Mouse (Mus musculus) midbrain, embryonic 12.5 days (tissue): ENCODE results near the gene Kcnq1. TPM values are rescaled to one million over a fixed set of nuclear protein-coding genes. Genes with fewer than 3 reads are reported as not detected.

Source experiments
- ATAC-seq: fragments of 200-750 bp; cut with Nextera tagmentation; 2 replicates; pipeline ENCODE4 v1.8.0; 2017; ENCODE audit warnings: low read depth, moderate TSS enrichment, moderate library complexity; ENCODE audit not compliant: low FRiP score
- H3K27ac ChIP-seq: fragments of 300-500 bp; sonication (generic); replicated peaks from 2 replicates; pipeline ENCODE4 v1.5.1; 2016; ENCODE audit warnings: mild to moderate bottlenecking
- H3K27me3 ChIP-seq: fragments of 300-500 bp; sonication (generic); 2 replicates; pipeline ENCODE4 v1.6.1; 2016; ENCODE audit warnings: mild to moderate bottlenecking
- H3K36me3 ChIP-seq: fragments of 300-500 bp; sonication (generic); 2 replicates; pipeline ENCODE4 v1.6.1; 2016
- H3K4me1 ChIP-seq: fragments of 300-500 bp; sonication (generic); 2 replicates; pipeline ENCODE4 v1.6.1; 2016
- H3K4me2 ChIP-seq: fragments of 300-500 bp; sonication (generic); replicated peaks from 2 replicates; pipeline ENCODE4 v1.6.1; 2016; ENCODE audit warnings: mild to moderate bottlenecking, moderate library complexity
- H3K4me3 ChIP-seq: fragments of 300-500 bp; sonication (generic); 2 replicates; pipeline ENCODE4 v1.5.1; 2016; ENCODE audit warnings: mild to moderate bottlenecking
- H3K9ac ChIP-seq: fragments of 300-500 bp; sonication (generic); replicated peaks from 2 replicates; pipeline ENCODE4 v1.6.1; 2016; ENCODE audit warnings: mild to moderate bottlenecking, moderate library complexity
- H3K9me3 ChIP-seq: fragments of 300-500 bp; sonication (generic); 2 replicates; pipeline ENCODE4 v1.6.1; 2016; ENCODE audit warnings: mild to moderate bottlenecking
- WGBS: fragments of 180-500 bp; shearing (Covaris S2); methylation state at CpG from one replicate; pipeline ENCODE4 v1.1.7; 2016; 5-methylcytosine and 5-hydroxymethylcytosine counted together
- polyA plus RNA-seq: library from polyadenylated mRNA; unstranded; fragments of >200 nt; fragmentation: Nextera tagmentation; extraction: Ambion mirVana; gene quantifications from 2 replicates; pipeline ENCODE4 v1.2.1, GENCODE M21; 2016

Gene Kcnq1
- polyA plus RNA-seq, 1 experiment from 2014 or later: 0.98 TPM

- no peak for ATAC-seq
Measured at GRCm38 (mm10) chr7:143139932-143140331, 33.8 kb downstream of the Kcnq1 start.

DNA sequence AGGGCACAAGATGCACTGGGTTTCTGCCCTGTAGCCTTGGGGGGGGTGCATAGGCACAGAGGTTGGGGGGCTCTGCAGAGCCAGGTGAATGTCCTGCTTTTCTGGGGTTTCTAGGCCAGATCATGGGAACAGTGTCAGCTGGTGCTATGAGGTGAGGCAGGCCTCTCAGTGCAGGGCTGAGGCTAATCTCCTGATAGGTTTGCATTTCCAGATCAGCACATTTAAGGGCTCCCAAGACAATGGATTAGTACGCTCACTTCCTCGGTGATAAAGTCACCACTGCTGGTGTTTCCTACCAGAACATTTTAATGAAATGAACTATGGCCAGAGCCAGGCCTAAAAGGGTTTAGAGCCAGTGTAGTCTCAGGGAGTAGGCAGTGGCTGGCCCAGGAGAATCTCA lies 36.5 kb downstream of the Kcnq1 start:
- Histone ChIP-seq H3K27me3 (no peaks in the 10 kb centered on the region), H3K4me3 (no peak overlapping the region), H3K4me1 (no peaks in the 10 kb centered on the region), H3K9ac (no peak overlapping the region), H3K36me3 (no peaks in the 10 kb centered on the region), H3K27ac (no peak overlapping the region), H3K4me2 (no peak overlapping the region), H3K9me3 (no peaks in the 10 kb centered on the region)
- 88% methylated on average over 2 of the region's 2 CpGs for WGBS
- ATAC-seq: no peak

More at GRCm38 (mm10) chr7:143139932-143140331, 33.8 kb downstream of the Kcnq1 start:
- Histone ChIP-seq H3K9me3 (no peaks in the 10 kb centered on the region), H3K4me3 (no peak overlapping the region), H3K4me2 (no peak overlapping the region), H3K27ac (no peak overlapping the region), H3K9ac (no peak overlapping the region), H3K4me1 (no peaks in the 10 kb centered on the region), H3K36me3 (no peaks in the 10 kb centered on the region), H3K27me3 (no peaks in the 10 kb centered on the region)
- 82% methylated on average over 4 of the region's 4 CpGs for WGBS

GRCm38 (mm10) chr7:143147015-143147414 lies 40.9 kb downstream of the Kcnq1 start:
- Histone ChIP-seq H3K9ac (no peak overlapping the region), H3K9me3 (no peaks in the 10 kb centered on the region), H3K36me3 (no peaks in the 10 kb centered on the region), H3K4me3 (no peak overlapping the region), H3K4me2 (no peak overlapping the region), H3K4me1 (no peaks in the 10 kb centered on the region), H3K27me3 (peaks cover 4% of the 10 kb centered on the region; the same call in 1 of the 2 replicates), H3K27ac (no peak overlapping the region)
- ATAC-seq: no peak
- WGBS: 85% methylated on average over 5 of the region's 5 CpGs

GRCm38 (mm10) chr7:143151171-143151570 lies 45.0 kb downstream of the Kcnq1 start:
- Histone ChIP-seq H3K4me2 (no peak overlapping the region), H3K27me3 (peaks cover 17% of the 10 kb centered on the region; the same call in 1 of the 2 replicates), H3K36me3 (no peaks in the 10 kb centered on the region), H3K9ac (no peak overlapping the region), H3K9me3 (no peaks in the 10 kb centered on the region), H3K27ac (no peak overlapping the region), H3K4me3 (no peak overlapping the region), H3K4me1 (peaks cover 14% of the 10 kb centered on the region)
- ATAC-seq: no peak
- 6% methylated on average over 2 of the region's 2 CpGs for WGBS

DNA sequence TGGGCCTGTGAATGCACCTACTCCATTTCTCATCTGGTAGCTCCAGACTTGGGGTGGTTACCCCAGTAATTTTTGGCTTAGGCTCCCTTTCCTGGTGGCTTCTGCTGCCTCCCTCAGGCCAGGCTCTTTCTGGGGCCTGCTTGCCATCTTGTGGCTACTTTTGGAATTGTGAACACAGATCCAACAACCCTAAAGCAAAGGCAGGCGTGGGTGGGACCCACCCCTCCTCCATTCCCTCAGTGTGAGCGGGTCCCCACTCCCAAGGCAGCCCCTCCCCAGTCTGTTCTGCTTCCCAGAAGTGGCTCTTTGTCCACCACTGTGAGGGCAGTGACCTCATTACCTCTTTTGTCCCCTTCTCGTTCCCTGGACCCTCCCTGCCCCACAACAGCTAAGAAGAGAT lies 46.2 kb downstream of the Kcnq1 start:
- H3K9ac ChIP-seq: no peak overlapping the region
- no peaks in the 10 kb centered on the region for H3K9me3 ChIP-seq
- no peak overlapping the region for H3K4me2 ChIP-seq
- no peaks in the 10 kb centered on the region for H3K36me3 ChIP-seq
- 4% methylated on average over 3 of the region's 3 CpGs for WGBS
- H3K4me3 ChIP-seq: no peak overlapping the region
- no peak for ATAC-seq
- peaks cover 21% of the 10 kb centered on the region for H3K27me3 ChIP-seq
- H3K4me1 ChIP-seq: peaks cover 14% of the 10 kb centered on the region
- H3K27ac ChIP-seq: no peak overlapping the region

- Histone ChIP-seq H3K27ac (peak overlapping the region; percentile 46; the same call in 1 of the 2 replicates), H3K9ac (0 out of 2 replicates have a peak overlapping the region, but pooled peaks have one; percentile 34), H3K27me3 (peaks cover 21% of the 10 kb centered on the region), H3K9me3 (no peaks in the 10 kb centered on the region), H3K4me3 (peak overlapping the region; percentile 31), H3K4me2 (peak overlapping the region; percentile 54), H3K36me3 (no peaks in the 10 kb centered on the region), H3K4me1 (peaks cover 19% of the 10 kb centered on the region)
- peak; percentile 82 for ATAC-seq
- WGBS: 2% methylated on average over 18 of the region's 18 CpGs
Measured at GRCm38 (mm10) chr7:143153915-143154373, 47.8 kb downstream of the Kcnq1 start.

DNA sequence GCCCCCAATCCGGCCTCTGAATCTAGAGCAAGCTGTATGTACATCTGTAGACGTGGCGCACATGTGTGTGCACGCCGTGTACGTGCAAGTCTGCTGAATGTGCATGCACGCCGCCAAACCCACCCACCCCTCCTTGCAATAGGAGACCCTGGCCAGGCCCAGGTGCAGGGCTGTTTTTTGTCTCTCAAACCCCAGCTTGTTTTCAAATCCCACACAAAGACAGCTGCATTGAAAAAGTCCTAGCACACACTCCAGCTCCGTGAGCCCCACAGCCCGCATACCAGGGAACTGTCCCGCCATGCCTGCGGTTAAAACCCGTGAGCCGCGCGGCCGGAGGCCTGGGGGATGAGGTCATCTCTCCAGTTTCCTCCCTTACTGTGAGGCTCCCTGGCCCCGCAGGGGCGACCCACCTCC lies 48.3 kb downstream of the Kcnq1 start:
- H3K4me1 ChIP-seq: peaks cover 24% of the 10 kb centered on the region
- peak overlapping the region; percentile 37; the same call in 1 of the 2 replicates for H3K9ac ChIP-seq
- 32% methylated on average over 19 of the region's 19 CpGs for WGBS
- H3K36me3 ChIP-seq: no peaks in the 10 kb centered on the region
- peaks cover 21% of the 10 kb centered on the region for H3K27me3 ChIP-seq
- H3K4me2 ChIP-seq: no peak overlapping the region
- peak overlapping the region; percentile 46; the same call in 1 of the 2 replicates for H3K27ac ChIP-seq
- no peaks in the 10 kb centered on the region for H3K9me3 ChIP-seq
- no peak overlapping the region for H3K4me3 ChIP-seq
- ATAC-seq: peak; percentile 55

DNA sequence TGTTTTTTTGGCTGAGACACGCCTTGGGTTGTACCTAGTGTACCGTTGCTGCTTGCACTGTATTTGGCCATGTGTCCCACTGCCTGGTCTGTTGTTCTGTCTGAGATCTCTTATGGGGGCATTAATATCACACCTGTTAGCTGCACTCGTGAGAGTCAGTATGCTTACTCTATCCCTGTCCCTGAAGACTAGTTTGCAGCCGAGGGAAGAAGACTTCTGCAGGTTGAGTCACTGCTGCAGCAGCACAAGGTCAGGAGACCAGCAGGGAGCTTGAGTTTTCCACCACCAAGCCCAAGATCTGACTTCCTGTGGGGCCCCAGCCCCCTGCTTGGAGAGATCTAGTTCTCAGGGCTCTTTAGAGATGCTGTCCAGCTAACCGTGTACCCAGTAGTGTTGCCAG lies 49.1 kb downstream of the Kcnq1 start:
- Histone ChIP-seq H3K27ac (no peak overlapping the region), H3K9me3 (no peaks in the 10 kb centered on the region), H3K4me1 (peaks cover 30% of the 10 kb centered on the region), H3K9ac (no peak overlapping the region), H3K27me3 (peaks cover 16% of the 10 kb centered on the region), H3K36me3 (no peaks in the 10 kb centered on the region), H3K4me3 (no peak overlapping the region), H3K4me2 (no peak overlapping the region)
- ATAC-seq: no peak
- WGBS: 74% methylated on average over 5 of the region's 5 CpGs

GRCm38 (mm10) chr7:143158690-143159425 lies 52.7 kb downstream of the Kcnq1 start:
- Histone ChIP-seq H3K27me3 (peaks cover 16% of the 10 kb centered on the region), H3K4me3 (no peak overlapping the region), H3K27ac (no peak overlapping the region), H3K9ac (no peak overlapping the region), H3K4me2 (no peak overlapping the region), H3K9me3 (no peaks in the 10 kb centered on the region), H3K36me3 (no peaks in the 10 kb centered on the region), H3K4me1 (peaks cover 28% of the 10 kb centered on the region)
- peak; percentile 40; the same call in 1 of the 2 replicates for ATAC-seq
- 71% methylated on average over 14 of the region's 14 CpGs for WGBS

- H3K4me2 ChIP-seq: no peak overlapping the region
- no peak overlapping the region for H3K4me3 ChIP-seq
- H3K4me1 ChIP-seq: peaks cover 22% of the 10 kb centered on the region
- H3K9me3 ChIP-seq: no peaks in the 10 kb centered on the region
- H3K9ac ChIP-seq: no peak overlapping the region
- ATAC-seq: peak; percentile 59
- 34% methylated on average over 11 of the region's 11 CpGs for WGBS
- no peaks in the 10 kb centered on the region for H3K36me3 ChIP-seq
- peaks cover 16% of the 10 kb centered on the region for H3K27me3 ChIP-seq
- H3K27ac ChIP-seq: 0 out of 2 replicates have a peak overlapping the region, but pooled peaks have one; percentile 30
Measured at GRCm38 (mm10) chr7:143159446-143159845, 53.3 kb downstream of the Kcnq1 start.

GRCm38 (mm10) chr7:143160057-143160456 lies 53.9 kb downstream of the Kcnq1 start:
- Histone ChIP-seq H3K4me1 (peaks cover 16% of the 10 kb centered on the region), H3K9ac (no peak overlapping the region), H3K27ac (no peak overlapping the region), H3K27me3 (peaks cover 12% of the 10 kb centered on the region), H3K4me2 (no peak overlapping the region), H3K36me3 (no peaks in the 10 kb centered on the region), H3K4me3 (no peak overlapping the region), H3K9me3 (no peaks in the 10 kb centered on the region)
- WGBS: 61% methylated on average over 5 of the region's 5 CpGs
- no peak for ATAC-seq

GRCm38 (mm10) chr7:143162051-143162450 lies 55.9 kb downstream of the Kcnq1 start:
- Histone ChIP-seq H3K27ac (no peak overlapping the region), H3K4me2 (no peak overlapping the region), H3K27me3 (no peaks in the 10 kb centered on the region), H3K9ac (no peak overlapping the region), H3K9me3 (no peaks in the 10 kb centered on the region), H3K4me3 (no peak overlapping the region), H3K36me3 (no peaks in the 10 kb centered on the region), H3K4me1 (peaks cover 16% of the 10 kb centered on the region)
- no peak for ATAC-seq
- 81% methylated on average over 3 of the region's 3 CpGs for WGBS
